Mouse (Mus musculus): ENCODE data around the gene Spsb1. TPM values are rescaled to one million over a fixed set of nuclear protein-coding genes. Genes with fewer than 3 reads are reported as not detected.

Gene Spsb1
- total RNA-seq, 2 experiments from 2014 or later, result 30.3 to 33.3 TPM

DNA sequence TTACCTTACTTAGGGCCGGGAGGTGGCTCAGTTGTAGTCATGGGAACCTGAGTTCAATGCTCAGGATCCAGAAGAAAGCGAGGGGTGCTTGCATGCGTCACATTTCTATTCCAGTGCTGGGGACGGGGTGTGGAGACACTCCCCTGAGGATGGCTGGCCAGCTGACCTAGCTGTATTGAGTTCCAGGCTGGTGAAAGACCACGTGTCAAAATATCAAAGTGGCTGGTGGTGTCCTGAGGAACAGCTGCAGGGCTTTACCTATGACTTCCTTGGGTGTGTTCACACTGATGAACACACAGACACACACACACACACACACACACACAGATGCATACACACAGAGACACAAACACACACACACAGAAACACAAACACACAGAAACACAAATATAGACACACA, 73.9 kb downstream of the Spsb1 start:
- peak overlapping the region; percentile 28; the same call in 1 of the 2 replicates for H3K27ac ChIP-seq
- no peak for DNase-seq (ENCODE audit: low spot score in 2 of 2)
- no peak for TF ChIP-seq CTCF (conservative IDR thresholded peaks at IDR 0.05)
- H3K4me3 ChIP-seq, result no peak overlapping the region

DNA sequence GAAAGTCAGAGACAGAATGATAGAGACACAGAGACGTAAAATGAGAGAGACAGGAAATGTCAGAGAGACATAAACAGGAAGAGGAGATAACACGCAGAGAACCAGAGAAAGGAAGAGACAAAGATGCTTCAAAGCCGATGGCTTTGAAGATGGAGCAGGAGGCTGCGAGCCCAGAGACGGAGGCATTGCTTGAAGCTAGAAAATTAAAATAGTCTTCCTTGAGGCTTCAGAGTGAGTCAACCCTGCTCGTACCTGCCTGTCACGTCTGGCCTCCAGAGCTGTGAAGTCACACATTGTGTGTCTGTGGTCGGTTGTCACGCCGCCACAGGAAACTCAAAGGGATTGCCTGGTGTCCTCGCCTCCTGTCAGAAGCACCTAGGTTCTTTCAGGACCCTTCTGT, 74.9 kb downstream of the Spsb1 start:
- Histone ChIP-seq H3K27ac (0 out of 2 replicates have a peak overlapping the region, but pooled peaks have one; percentile 3), H3K4me3 (no peak overlapping the region)
- DNase-seq (ENCODE audit: low spot score in 2 of 2), result no peak
- no peak for TF ChIP-seq CTCF (conservative IDR thresholded peaks at IDR 0.05)

DNA sequence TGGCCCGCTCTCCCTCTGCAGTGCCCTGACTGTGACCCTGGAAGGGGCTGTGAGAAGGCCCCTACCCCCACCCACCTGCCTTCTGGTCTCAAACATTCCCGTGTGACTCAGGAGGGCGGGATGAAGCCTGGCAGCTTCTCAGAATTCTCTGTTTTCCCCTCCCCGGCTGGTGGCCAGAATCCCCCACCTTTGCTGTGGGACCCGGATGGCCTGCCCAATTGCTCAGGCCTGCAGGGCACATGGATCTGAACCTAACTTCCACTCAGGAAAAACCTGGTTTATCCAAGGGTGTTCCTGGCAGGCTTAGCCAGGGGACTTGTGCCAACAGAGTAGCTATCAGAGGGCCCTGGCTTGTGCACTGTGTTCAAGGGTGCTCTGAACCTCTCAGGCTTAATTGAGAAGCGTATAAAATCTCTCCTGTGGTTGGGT, 76.8 kb downstream of the Spsb1 start:
- DNase-seq (ENCODE audit: low spot score in 2 of 2), result no peak
- Histone ChIP-seq H3K4me3 (no peak overlapping the region), H3K27ac (peak overlapping the region; percentile 69)
- no peak for TF ChIP-seq CTCF (conservative IDR thresholded peaks at IDR 0.05)

DNA sequence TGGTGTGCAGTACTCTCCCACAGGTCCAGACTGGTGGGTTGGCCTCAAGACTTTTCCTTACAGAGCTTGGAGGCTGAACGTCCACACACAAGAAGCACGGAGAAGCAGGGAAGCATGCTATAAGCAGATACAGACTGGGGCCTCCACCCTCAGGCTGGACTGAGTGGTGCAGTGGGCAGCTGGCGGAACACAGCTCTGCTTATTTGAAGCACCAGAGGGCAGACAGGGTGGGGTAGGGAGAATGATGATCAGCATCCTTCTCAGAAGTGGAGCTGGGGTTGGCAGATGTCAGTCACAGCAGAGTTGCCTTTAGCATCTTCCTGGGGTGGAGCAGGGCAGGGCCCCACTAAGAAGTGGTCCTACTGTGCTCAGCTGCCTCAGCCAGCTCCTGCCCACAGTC, 77.6 kb downstream of the Spsb1 start:
- peak; percentile 35 for TF ChIP-seq CTCF (conservative IDR thresholded peaks at IDR 0.05)
- H3K27ac ChIP-seq, result peak overlapping the region; percentile 69
- DNase-seq (ENCODE audit: low spot score in 2 of 2), result no peak

DNA sequence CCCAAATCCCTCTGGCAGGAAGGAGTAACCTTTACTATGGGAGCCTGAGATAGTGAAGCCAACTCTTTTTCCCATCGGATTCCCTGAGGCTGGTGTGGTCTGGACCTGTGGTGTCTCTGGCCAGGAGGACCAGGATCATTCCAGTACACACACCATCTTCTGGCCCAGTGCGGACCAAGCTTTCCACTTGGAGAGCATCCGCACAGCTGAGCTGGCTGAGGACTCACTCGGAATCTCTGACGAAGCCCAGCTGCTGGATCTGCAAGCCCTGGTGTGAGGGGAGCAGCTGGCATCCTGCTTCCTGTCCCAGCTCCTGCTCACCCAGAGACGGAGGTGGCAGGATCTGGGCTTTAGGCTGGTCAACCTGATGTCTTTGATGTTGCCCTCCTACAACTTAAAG, 78.1 kb downstream of the Spsb1 start:
- H3K4me3 ChIP-seq, result no peak overlapping the region
- DNase-seq (ENCODE audit: low spot score in 2 of 2), result no peak
- no peak for TF ChIP-seq CTCF (conservative IDR thresholded peaks at IDR 0.05)
- H3K27ac ChIP-seq, result peak overlapping the region; percentile 69

More for the DNA sequence above, 77.6 kb downstream of the Spsb1 start:
- no peak overlapping the region for H3K4me3 ChIP-seq

DNA sequence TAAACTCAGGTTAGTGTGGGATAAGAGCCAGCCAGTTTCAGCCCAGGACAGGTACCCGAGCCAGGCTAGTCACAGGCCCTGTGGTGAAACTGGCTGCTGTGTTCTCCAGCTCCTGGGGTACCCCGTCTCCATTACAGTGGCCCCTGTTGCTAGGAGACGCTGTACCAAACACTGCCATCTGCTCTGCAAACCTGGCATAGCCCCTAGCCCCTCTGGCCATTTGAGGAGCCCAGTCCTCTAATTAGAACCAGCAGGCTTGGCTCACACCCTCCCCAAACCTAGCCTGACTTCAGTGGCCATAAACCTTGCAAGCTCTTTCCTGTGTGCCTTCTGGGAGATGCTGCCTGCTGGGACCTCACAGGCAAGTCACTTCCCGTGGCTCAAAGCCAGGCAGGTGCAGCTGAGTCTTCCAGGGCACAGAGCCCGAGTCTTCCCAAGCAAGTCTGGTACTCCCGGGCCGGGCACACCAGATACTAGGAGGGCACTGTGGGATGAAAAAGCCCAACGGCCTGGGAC, 78.8 kb downstream of the Spsb1 start:
- no peak for TF ChIP-seq CTCF (conservative IDR thresholded peaks at IDR 0.05)
- Histone ChIP-seq H3K4me3 (no peak overlapping the region), H3K27ac (peak overlapping the region; percentile 69)
- DNase-seq (ENCODE audit: low spot score in 2 of 2), result no peak

DNA sequence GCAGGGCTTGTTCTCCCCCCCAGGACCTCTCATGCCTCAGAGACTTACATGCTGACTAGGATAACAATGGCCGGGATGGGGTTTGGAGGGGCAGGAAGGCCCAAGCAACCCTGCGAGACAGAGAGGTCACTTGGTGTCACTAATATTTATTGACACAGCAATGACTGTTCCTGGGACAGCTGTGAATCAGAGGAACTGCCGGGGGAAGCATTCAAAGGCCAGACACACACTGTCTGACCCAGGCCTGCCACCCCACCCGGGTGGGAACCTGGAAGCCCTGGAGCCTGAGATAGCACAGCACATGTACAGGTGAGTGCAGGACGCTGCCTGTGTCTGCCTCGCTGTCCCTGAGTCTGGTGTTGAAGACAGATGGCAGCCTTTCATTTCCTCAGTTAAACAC, 79.5 kb downstream of the Spsb1 start:
- peak overlapping the region; percentile 69; the same call in 1 of the 2 replicates for H3K27ac ChIP-seq
- DNase-seq (ENCODE audit: low spot score in 2 of 2), result no peak

DNA sequence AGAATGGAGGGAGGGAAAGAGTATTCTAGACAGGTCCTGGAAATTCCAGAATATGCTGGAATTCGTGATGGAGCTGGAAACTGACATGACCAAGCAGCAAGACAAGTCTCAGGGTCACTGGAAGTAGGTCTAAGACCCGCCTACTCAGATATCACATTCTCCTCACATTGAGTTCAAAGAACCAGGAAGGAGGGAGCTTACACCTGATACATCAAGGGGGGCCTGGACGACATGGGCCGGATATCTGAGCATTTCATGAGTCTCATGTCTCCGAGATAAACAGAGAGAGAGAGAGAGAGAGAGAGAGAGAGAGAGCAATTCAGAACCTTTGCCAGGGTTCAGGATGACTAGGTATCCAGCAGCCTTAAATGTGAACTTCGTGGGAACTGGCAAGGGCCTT, 82.6 kb downstream of the Spsb1 start:
- Histone ChIP-seq H3K27ac (no peak overlapping the region), H3K4me3 (no peak overlapping the region)
- no peak for TF ChIP-seq CTCF (conservative IDR thresholded peaks at IDR 0.05)
- DNase-seq (ENCODE audit: low spot score in 2 of 2), result no peak

More for the DNA sequence above, 79.5 kb downstream of the Spsb1 start:
- no peak overlapping the region for H3K4me3 ChIP-seq
- TF ChIP-seq CTCF (conservative IDR thresholded peaks at IDR 0.05), result no peak

DNA sequence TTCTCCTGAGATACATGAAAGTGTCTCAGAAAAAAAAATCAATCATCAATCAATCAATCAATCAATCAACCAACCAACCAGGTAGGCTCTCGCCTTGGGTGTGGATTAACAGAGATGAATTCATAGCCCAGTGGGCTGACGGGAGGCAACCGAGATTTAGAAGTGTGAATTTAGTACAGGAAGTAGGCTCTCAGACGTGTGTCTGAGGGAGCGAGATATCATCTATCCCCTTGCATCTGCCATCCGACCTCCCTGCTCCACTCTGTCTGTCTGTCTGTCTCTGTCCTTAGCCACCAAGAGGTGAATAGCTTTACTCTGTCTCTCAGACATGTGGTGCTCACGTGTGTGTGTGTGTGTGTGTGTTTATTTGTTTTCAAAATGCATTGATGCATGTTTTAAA, 83.3 kb downstream of the Spsb1 start:
- no peak for TF ChIP-seq CTCF (conservative IDR thresholded peaks at IDR 0.05)
- no peak overlapping the region for H3K4me3 ChIP-seq
- H3K27ac ChIP-seq, result no peak overlapping the region
- DNase-seq (ENCODE audit: low spot score in 2 of 2), result no peak

DNA sequence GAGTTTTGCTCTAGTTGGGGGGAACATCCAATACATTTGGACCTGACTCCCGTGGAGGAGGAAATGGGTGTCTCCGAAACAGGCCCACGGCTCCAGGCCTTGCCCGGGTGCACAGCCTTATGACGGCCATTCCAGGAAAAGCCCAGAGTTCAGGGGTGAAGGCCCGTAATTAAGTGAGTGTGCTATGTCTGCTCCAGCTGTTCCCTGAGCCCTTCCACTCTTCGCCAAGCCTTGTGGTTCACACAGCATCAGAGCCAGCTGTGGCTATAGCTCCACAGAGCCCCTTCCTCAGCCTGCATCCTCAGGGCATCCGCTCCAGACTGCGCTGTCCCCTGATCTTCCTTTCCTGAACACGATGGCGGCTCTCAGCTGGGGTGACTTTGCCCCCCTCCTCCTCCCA, 83.8 kb downstream of the Spsb1 start:
- Histone ChIP-seq H3K4me3 (no peak overlapping the region), H3K27ac (no peak overlapping the region)
- TF ChIP-seq CTCF (conservative IDR thresholded peaks at IDR 0.05), result no peak
- DNase-seq (ENCODE audit: low spot score in 2 of 2), result no peak

DNA sequence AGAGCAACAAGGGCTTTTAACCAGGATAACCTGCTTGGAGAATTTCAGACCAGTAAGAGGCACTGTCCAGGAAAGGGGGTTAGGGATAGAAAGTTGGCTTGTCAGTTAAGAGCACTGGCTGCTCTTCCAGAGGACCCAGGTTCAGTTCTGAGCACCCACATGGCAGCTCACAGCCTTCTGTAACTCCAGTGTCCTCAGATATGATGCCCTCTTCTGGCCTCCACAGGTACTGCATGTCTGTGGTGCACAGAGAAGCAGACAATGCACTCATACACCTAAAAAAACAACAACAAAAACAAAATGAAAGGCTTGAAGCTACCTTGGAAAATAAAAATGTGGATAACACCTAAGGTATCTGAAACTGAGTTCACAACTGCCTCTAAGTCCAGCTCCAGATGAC, 84.4 kb downstream of the Spsb1 start:
- no peak overlapping the region for H3K27ac ChIP-seq

DNA sequence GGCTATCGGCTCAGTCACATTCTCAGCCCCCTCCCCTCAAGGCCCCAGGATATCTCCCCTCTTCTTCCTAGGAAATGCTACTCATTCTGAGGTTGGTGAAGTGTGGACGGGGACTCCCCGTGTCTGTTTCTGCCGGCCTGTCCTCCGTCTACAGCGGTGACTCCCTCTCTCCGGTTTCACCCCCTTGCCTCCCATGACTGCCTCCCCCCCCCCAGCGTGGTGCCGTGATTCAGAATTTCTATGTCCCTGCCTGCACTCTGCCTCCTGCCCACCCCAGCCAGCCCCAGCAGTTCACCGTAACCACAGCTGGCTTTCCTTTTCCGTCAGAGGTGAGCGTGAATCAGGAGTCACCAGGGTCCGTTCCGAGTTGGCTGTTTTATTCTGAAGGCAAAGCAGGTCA, 86.1 kb downstream of the Spsb1 start:
- no peak for DNase-seq (ENCODE audit: low spot score in 2 of 2)
- Histone ChIP-seq H3K4me3 (no peak overlapping the region), H3K27ac (no peak overlapping the region)
- TF ChIP-seq CTCF (conservative IDR thresholded peaks at IDR 0.05), result no peak

More for the DNA sequence above, 84.4 kb downstream of the Spsb1 start:
- TF ChIP-seq CTCF (conservative IDR thresholded peaks at IDR 0.05), result peak; percentile 66
- H3K4me3 ChIP-seq, result no peak overlapping the region
- DNase-seq (ENCODE audit: low spot score in 2 of 2), result no peak

DNA sequence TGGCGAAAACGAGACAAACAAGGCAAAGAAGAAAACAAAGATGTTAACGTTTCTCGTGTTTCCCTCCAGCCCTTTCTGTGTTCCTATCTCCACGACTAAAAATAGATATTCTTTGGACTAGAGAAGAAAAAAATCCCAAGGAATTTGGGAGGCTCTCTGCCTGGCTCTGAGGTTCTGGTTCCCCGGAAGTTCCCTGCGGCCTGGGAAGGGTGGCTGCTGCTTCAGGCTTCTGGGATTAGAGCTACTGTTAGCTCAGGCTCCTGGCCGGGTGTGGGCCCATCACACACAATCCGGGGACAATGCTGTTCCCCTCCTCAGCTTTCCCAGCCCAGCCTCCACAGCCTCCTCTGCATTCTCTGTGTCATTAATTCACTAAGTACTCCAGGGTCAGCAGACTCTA, 86.8 kb downstream of the Spsb1 start:
- Histone ChIP-seq H3K27ac (no peak overlapping the region), H3K4me3 (no peak overlapping the region)
- DNase-seq (ENCODE audit: low spot score in 2 of 2), result no peak
- no peak for TF ChIP-seq CTCF (conservative IDR thresholded peaks at IDR 0.05)

DNA sequence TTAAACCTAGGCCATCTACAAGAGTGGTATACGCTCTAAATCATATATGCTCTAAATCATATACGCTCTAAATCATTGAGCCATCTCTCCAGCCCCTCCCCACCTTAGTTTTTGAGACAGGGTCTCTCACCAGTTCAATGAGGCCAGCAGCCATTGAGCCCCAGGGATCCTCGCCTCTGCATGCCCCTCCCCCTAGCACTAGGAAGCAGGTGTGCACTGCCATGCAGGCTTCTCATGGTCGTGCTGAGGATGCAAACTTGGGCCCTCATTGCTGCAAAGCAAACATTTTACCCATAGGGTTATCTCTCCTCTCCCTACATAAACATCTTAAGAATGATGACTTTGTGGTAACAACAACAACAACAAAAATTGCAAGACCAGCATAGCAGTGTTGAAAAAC, 87.5 kb downstream of the Spsb1 start:
- TF ChIP-seq CTCF (conservative IDR thresholded peaks at IDR 0.05), result no peak

DNA sequence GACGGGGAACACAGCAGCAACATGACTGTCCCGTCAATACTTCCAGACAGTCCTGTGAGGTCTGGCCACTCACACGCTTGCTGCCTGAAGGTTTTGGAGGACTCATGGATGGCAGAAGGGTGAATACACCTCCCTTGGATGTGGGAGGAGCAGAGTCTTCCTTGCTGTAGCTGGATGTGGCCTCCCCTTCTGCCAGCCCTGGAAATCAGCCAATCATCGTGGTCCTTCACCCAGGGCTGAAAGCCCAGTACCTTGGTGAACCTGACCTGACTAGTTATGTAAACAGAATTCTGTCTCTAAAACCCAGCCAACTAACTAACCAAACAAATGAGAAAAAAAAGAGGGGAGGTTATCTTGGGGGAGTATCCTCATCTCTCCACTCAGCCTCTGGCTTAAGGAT, 90.4 kb downstream of the Spsb1 start:
- TF ChIP-seq CTCF (conservative IDR thresholded peaks at IDR 0.05), result no peak
- Histone ChIP-seq H3K4me3 (no peak overlapping the region), H3K27ac (no peak overlapping the region)
- no peak for DNase-seq (ENCODE audit: low spot score in 2 of 2)

More for the DNA sequence above, 87.5 kb downstream of the Spsb1 start:
- Histone ChIP-seq H3K4me3 (no peak overlapping the region), H3K27ac (no peak overlapping the region)
- no peak for DNase-seq (ENCODE audit: low spot score in 2 of 2)
